Mouse (Mus musculus): ENCODE data around the gene Pm20d2.

The Pm20d2 gene

DNA sequence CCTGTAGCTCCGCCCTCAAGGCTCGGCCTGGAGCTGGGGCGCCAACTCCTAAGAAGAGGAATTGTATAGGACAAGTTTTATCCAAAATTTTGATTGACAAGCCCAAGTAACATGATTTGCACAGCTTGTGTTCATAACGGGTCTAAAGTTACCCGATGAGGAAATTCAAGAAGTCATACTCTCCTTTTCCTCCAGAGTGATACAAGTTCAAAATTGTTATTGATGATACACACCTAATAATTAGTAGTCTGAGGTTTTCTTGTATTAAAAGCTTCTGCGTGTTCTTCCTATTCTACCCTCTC, at the start of gene Pm20d2:
Pm20d2 (minus strand) TSS at position 3 of the 302 bp plus-strand sequence.
- DNase-seq (ENCODE audit: low read depth): no peak

DNA sequence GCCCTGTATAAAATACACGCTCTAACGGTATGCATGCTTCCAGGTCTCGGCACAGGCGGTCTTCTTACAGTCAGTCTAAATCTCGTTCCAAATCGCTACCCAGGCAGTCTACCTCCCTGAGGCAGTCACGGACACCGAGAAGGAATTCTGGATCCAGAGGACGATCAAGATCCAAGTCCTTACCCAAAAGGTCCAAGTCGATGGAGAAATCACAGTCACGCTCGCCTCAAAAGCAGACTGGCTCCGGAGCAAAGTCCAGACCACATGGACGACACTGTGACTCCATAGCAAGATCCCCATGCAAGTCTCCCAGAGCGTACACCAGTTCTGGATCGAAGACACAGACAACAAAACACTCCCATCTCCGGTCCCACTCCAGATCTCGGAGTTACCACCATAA, 41.3 kb upstream of the Pm20d2 start:
- no peak for DNase-seq (ENCODE audit: low read depth)

DNA sequence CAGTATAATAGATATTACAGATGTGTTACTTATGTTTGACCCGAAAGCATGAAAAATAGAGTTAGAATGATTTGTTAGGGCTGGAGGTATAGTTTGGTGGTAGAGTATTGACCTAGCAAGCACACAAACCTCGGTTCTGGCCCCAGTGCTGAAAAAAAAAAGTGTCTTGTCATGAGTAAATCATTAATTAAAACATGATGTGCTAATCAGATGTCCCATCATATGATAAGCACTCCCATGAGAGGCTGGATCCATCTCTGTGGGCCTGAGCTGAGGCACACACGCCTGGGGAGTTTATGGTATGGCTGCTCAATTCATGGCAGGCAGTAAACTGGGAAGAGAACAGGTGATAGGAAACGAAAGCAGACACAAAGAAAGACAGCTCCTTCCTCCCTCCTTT, 40.1 kb upstream of the Pm20d2 start:
- DNase-seq (ENCODE audit: low read depth): no peak

DNA sequence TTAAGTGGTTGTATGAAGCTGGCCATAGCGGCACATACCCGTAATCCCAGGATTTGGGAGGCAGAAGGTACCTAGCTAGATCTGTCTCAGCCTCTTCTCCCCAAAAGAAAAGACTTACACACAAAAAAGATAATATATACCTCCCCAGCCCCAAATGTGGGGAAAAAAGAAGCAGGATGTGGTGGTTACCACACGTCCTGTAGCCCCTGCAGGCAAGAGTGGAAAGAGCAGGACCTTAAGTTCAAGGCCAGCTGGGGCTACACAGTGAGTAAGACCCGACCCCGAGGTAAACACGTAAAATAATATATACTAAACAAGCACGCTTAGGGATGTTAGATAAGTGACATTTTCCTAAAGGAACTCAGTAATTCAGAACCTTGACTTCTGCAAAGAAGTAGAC, 37.6 kb upstream of the Pm20d2 start:
- peak; percentile 67 for DNase-seq (ENCODE audit: low read depth)

DNA sequence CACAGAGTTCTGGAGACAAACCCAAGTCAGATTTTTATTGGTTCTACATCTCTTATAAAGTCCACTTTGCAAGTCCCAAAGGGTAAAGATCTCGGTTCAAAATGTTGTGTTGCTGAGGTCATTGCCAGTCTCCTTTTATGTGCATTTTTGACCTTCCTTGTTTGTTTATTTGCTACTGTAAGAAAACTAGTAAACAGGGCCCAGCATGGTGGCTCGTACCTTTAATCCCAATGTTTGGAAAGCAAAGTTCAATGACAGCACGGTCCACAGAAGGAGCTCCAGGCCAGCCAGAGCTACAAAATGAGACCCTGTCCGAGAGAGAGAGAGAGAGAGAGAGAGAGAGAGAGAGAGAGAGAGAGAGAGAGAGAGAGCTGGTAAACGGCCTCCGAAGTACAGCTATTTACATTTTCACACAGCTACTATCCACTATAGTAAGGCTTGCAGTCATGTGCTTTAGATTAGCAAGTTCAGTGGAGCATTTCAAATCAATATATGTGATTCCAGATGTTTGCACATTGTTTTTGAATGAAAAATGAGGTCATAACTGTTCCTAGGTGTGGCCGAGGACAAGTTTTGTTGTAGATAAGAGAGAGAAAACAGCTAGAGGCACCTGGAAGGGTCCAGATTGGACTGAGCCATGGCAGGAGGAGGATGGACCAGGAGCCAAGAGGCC, 34.6 kb upstream of the Pm20d2 start:
- no peak for DNase-seq (ENCODE audit: low read depth)

DNA sequence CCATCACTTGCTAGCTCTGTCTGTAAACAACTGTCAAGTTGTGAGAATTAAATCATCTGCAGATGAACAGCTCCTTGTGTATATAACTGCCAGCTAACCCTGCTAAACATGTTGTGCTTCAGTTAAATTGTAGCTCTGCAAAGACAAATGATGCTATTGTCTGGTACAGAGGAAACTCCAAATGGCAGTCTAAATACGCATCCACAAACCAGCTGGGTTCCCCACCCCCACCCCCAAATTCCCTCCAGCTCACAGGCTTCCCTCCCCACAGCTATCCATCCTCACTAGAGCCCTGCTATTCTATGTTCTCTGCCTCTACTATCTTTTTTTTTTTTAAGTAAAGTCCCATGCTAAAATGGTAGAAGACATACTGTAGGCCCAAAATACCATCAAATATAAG, 32.3 kb upstream of the Pm20d2 start:
- DNase-seq (ENCODE audit: low read depth): no peak

DNA sequence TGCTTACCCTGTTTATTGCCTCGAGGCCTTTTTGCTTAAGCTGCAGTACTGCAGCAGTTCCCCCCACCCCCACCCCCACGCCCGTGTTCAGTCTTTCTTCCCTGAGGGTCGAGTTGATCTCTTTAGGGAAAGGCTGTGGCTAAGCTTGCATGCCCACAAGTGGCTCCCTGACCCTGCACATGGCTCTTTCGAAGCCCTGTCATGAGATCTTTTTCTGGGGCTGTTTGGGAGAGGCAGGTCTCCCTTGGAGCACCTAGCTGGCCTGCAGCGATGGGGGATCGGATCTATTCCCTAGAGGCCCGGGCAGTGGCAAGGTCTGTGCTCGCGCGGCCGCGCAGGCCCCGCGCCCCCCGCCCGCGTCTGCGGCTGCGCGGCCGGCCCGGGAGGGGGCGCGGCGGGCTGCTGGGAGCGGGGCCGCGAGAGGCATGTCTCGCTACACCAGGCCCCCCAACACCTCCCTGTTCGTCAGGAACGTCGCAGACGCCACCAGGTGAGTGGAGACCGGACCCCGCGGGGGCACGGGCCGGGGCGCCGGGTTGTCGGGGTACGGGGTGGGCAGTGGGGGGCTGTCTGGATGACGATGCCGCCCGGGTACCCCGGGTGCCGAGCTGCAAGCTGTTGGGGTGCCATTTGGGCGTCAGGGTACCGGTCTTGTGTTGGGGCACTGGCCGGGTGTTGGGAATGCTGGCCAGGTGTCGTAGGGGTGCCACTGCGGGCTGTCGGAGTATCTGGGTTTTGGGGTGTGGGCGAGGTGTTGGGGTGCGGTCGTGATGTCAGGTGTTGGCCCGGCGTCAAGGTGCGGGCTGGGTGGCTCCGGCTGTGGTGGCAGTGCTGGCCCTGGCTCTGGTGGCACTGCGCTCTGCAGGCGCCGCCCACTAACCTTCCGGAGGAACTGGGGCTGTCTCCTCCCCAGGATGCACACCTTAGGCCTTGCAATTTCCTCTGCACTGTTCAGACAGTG, 19.6 kb upstream of the Pm20d2 start, which contains the start of gene Srsf12:
Srsf12 (plus strand) TSS at position 111 of the 961 bp plus-strand sequence.
- DNase-seq (ENCODE audit: low read depth): no peak

DNA sequence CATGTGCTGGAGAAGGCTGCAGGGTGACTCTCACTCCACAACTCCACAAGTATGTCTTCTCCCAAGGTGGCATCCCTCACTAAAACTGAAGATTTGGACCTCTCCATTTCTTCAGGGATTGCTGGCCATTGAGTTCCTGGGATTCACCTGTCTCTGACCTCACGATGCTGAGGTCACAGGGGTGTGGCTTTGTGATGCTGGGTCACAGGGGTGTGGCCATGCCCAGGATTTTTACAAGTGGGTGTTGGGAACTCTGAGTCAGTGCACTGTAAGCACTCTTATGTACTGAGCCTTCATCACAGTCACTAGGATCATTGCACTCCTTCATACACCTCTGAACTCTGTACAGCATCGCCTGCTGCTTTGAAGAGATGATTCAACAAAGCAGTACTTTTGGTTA, 18.0 kb upstream of the Pm20d2 start:
- DNase-seq (ENCODE audit: low read depth): no peak

DNA sequence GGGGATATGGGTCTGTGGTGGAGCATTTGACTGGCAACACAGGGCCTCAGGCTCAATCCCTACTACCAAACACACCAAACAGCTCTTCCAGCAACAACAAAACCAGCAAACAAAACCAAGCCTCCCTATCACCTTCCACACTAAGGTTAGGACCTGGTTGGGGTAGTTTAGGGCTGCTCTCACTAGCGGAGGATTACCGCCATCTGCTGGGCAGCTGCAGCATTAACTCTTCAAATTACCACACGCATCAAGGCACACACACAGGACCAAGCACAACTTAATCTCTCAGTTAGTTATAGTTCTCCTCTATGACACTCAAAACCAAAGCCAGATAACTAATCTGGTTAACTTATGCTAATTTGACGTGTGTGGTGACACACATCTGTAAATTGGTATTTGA, 15.1 kb upstream of the Pm20d2 start:
- DNase-seq (ENCODE audit: low read depth): peak; percentile 65

DNA sequence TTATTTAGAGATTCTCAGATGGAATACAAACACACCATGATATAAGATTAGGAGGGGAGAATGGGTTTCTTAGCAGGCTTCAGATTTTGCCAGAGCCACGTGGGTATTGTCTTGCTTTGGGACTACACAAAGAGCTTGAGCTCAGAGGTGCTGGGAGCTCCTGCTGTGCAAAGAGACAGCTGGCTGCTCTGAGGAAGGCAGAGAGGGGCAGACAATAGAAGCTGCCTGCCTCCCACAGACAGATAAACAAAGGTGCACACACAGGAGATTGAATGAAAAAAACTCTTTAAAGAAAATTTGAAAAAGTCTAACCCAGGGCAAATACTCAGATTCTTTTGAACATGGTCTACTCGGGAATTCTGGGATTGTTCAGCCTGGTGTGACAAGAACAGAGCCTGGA, 8.6 kb upstream of the Pm20d2 start:
- no peak for DNase-seq (ENCODE audit: low read depth)

DNA sequence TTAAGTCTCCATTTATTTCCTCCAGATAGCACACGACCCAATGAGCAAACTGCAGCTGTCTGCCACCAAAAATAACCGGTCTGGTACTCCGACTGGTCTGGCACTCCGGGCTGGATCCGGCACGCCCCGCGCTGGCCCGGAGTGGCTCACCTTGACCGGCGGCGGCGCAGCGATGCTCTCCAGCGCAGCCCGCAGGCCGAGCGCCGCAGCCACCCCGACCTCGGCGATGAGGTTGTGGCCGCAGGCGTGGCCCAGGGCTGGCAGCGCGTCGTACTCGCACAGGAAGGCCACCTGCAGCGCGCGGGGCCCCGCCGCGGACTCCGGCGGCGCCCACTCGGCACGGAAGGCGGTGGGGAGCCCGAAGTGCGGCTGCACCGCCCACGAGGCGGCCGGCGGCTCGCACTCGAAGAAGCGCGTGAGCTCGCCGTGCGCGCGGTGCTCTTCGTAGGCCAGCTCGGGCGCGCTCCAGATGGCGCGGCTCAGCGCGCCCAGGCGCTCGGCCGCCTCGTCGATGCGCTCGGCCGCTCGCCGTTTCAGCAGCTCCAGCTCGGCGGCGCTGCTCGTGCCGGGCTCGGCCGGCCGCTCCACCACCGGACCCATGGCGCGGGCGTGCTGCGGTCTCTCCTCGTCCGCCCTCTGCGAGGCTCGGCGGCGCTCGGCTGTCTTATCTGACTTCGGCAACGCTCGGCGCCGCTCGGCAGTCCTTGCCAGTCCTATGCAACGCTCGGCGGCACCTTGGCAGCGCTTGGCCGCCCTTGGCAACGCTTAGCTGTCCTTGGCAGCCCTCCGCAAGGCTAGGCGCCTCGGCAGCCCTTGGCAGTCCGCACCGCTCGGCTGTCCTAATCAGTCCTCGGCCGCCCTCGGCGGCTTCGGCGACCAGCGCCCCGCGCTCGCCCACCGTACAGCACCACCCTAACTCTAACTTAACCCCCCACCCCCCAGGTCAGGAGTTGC, 479 bp downstream of the Pm20d2 start:
- DNase-seq (ENCODE audit: low read depth): no peak

DNA sequence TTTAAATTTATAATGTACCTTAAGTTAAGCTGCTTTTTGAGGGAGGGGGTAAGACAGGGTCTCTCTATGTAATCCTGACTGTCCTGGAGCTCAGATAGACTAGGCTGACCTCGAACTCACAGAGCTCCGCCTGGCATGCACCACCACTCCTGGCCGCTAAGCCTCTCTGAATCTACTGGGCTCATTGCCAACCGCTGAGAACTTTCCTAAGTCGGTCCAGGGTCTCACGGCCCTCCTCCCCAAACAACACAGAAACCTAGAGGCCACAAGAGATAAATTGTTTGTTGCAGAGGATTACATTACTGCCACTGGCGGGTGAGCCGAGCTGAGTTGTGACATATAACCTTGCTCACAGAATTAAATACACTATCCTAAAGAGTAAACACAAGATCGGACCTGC, 1.4 kb downstream of the Pm20d2 start:
- DNase-seq (ENCODE audit: low read depth): no peak

DNA sequence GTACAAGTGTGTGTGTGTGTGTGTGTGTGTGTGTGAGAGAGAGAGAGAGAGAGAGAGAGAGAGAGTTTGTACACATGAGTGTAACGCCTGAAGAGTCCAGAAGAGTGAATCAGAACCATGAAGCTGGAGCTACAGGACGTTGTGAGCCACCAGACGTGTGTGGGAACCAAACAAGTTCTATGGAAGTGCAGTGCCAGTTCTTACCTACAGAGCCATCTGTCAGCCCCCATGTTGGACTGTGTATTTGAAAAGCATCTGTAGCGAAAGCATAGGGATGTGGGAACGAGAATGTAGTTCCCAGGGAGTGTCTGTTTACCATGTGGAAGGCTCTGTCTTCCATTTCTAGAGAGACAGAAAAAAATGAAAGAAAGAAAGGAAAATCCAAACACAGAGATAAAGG, 6.1 kb downstream of the Pm20d2 start:
- DNase-seq (ENCODE audit: low read depth): no peak

DNA sequence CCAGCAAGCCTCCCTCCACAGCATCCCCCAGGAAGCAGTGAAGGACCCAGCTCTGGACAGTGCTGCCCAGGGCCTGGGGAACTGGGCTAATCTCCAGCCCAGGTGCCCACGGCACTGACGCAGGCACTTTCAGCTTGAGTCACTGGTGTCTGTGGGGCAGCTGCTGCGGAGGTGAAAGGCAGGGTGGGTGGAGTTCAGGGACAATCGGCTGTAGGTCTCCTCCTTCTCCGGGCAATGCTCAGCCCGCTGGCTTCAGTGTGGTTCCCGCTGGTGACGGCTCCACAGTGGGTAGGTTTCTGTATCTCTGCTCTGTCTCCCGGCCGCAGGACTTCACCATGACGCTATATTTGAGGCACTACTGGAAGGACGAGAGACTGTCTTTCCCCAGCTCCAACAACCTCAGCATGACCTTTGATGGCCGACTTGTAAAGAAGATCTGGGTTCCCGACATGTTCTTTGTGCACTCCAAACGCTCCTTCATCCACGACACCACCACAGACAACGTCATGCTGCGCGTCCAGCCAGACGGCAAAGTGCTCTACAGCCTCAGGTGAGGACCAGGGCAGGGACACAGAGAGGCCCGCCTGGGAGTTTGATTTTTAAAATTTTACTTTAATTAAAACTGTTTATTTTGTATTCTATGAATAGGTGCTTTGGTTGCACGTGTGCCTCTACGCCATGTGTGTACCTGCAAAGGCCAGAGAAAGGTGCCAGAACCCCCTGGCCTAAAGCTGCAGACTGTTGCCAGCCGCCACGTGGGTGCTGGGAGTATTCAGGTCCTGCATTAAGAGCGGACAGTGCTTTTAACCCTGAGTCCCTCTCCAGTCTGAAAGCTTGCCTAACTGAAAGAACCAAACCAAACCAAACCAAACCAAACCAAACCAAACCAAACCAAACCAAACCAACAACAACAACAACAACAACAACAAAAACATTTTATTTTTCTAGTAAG, 37.2 kb downstream of the Pm20d2 start:
- no peak for DNase-seq (ENCODE audit: low read depth)

DNA sequence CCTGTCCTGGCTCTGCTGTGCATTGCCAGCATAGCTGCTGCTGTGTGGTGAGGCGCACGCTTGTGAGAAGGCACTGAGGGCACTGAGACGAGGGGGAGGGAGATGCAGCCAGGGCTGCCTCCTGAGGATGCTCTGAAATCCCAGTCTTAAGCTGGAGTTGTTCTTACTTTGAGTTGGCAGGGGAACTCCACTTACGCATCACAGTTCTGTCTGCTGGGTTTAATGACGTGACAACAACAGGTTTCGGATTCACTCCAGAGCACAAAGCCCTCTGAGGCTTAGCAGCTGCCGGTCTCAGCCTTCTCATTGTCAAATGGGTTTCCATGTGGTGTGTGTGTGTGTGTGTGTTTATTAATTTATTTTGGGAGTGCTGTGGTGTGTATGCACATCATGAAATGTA, 40.4 kb downstream of the Pm20d2 start:
- no peak for DNase-seq (ENCODE audit: low read depth)

DNA sequence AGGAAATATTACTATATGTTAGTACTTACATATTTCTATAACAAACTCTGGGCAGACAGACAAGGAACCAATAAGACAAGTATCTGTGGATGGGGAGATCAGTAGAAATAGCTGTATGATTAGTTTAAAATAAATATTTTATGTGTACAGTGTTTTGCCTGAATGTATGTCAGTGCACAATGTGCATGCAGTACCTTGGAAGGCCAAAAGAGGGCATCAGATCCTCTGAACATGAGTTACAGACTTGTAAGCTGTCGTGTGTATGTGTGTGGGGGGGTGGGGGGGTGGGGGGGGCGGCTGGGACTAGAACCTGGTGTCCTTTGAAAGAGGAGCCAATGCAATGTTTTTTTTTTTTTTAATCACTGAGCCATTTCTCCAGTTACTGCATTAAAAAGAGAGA, 41.7 kb downstream of the Pm20d2 start:
- peak; percentile 64 for DNase-seq (ENCODE audit: low read depth)

DNA sequence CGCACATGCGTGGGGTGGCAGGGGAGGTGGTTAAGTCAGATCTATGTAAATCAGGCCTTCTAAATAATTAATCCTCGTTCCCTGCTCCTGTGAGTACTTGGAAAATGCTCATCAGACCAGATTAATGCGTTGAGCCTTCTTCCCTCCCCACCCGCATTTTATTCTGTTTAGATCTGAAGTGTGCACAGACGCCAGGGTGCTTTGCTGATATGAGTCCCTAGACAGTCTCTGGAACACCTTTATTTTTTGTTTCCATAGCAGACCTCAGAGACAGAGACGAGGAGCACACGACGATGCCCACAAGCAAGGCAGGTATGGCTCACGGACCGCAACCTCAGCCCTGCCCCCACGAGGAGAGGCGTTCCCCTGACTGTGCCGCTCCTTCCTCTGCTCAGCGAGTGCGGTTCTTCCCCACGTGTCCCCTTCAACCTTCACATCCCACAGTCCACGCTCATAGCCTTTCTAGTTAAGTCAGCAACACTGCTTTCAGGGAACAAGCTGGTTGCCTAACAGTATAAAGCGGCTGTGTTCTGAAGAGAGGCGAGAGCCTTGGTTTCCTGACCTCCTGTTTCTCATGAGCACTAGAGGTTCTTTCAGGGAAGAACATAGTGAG, 42.8 kb downstream of the Pm20d2 start:
- DNase-seq (ENCODE audit: low read depth): no peak

DNA sequence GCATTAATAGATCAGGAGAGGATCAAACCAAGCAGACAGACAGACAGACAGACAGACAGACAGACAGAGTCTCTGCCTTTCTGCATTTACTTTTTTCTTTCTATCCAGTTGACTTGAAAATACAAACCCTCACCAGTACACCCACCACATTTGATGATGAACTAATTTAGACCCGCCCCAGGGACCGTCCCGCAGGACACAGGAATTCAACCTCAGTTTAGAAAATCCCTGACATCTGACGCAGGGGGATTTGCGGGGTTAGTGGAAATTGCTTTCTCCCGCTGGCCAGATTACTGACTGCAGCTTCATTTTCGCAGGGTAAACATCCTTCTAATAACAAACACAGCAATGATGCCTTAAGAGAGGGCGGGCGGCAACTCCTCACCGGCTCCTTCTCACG, 57.3 kb downstream of the Pm20d2 start, which contains the start of gene Gabrr1:
Gabrr1 (plus strand) TSS at position 301 of the 400 bp plus-strand sequence.
- no peak for DNase-seq (ENCODE audit: low read depth)

DNA sequence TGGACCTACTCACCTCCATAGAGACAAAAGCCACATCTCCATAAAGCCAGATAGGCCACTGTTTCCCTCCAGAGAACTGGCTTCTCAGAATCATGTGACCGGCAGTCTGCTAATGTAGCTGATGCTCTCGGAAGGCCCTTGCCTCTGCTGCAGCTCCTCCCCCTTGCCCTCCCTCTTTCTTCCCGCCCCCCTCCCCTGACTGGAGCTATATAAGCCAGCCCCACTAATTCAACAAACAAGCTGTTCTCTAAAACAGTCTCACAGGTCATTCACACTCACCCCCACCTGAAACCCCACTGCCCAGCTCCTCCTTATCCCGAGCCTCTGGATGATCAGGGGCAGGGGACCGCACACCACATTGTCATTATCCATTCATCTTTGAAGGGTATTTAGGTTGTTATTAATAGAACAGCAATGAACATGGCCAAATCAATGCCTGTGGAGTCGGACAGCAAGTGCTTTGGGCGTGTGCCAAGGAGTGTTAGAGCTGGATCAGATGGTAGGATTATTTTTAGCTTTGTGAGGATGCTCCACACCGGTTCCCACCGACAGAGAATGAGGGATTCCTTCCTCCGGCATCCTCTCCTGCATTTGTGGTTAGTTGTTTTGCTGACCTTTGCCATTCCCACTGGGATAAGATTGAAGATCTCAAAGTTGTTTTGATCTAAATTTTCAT, 64.0 kb downstream of the Pm20d2 start:
- no peak for DNase-seq (ENCODE audit: low read depth)

DNA sequence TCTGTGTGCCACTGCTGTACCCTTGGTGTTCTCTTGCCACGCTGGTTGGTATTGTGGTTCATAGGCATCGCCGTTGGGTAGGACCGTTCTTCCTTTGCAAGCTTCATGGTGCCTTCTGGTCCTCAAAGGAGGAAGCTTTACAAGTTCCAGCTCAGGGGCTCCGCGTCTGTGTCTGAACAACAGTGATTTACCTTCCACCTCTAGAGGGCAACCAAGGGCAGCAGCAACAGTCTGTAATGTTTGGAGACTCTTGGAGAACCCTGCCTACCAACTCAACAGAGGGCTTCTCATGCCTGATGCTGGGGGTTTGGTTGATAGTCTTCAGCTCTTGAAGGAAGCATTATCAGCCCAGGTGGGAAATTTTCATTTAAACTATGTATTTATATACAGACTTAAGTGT, 65.0 kb downstream of the Pm20d2 start:
- peak; percentile 50 for DNase-seq (ENCODE audit: low read depth)
